17 mouse cellular contexts compared by ENCODE assay signal in the genomic region with DNA sequence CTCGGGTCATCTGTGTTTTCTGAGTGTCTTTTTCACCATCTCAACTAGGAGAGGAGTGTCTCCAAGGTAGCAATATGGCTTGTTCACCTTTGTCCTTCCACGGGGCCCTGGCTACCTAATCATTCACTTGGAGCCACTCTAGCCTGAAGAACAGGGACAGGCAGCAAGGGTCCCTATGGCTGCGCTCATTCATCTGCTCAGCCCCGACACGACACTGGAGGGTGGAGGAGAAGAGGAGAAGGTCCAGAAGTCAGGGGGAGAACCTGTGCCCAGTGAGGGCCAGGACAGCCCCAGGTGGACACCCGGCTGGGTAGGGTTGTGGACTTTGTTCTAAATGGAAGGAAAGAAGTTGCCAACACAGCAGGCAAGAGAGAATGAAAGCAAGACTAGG. TPM values are rescaled to one million over a fixed set of nuclear protein-coding genes. Genes with fewer than 3 reads are reported as not detected.
DNase-seq lines count a peak whose midpoint lies in the region; ATAC-seq and TF ChIP-seq lines count a peak whose summit lies in the region.
"Had no signal": no experiment of that assay in that cellular context is flagged by ENCODE, and none has a peak within 500 bp of the region (broad histone marks: within the 10 kb centered on the region; RNA-seq: fewer than 3 reads in every experiment).

No protein-coding gene starts in this region.

- H3K27me3 ChIP-seq in hindbrain, embryonic 10.5 days (ENCODE audit: insufficient read depth, poor library complexity, severe bottlenecking): peaks cover 49% of the 10 kb centered on the region
- no peaks in the 10 kb centered on the region for H3K27me3 ChIP-seq in hindbrain, postnatal 0 days (ENCODE audit: insufficient read depth, low read length)
- no peaks in the 10 kb centered on the region for H3K27me3 ChIP-seq in intestine, embryonic 15.5 days (replicated peaks)
- no peaks in the 10 kb centered on the region for H3K27me3 ChIP-seq in small intestine, adult 2 months (ENCODE audit: control insufficient read depth, insufficient read depth, low read length)
- H3K27me3 ChIP-seq: hindbrain, embryonic 15.5 days had no signal

- no peak for DNase-seq in hindbrain, embryonic 10.5 days (ENCODE audit: low spot score)
- no peak for DNase-seq in hindbrain, postnatal 0 days (ENCODE audit: low spot score)
- peak; percentile 81 for DNase-seq in kidney, adult 9 months
- no peak for DNase-seq in B cell, adult 2 months
- DNase-seq in adrenal gland, adult 8-10 months: no peak

- no peak overlapping the region; the same call in 1 of the 2 replicates for H3K27ac ChIP-seq in hindbrain, embryonic 10.5 days
- H3K27ac ChIP-seq in hindbrain, postnatal 0 days: no peak overlapping the region
- 0 out of 2 replicates have a peak overlapping the region, but pooled peaks have one; percentile 20 for H3K27ac ChIP-seq in intestine, embryonic 15.5 days
- peak overlapping the region; percentile 98 for H3K27ac ChIP-seq in small intestine, adult 2 months (ENCODE audit: insufficient read depth, low read depth, low read length)
- H3K27ac ChIP-seq: embryonic facial prominence, embryonic 15.5 days; hindbrain, embryonic 15.5 days; liver, embryonic 12.5 days had no signal

- no peak for TF ChIP-seq CTCF in hindbrain, postnatal 0 days (IDR thresholded peaks at IDR 0.05; ENCODE audit: low read depth)
- no peak for TF ChIP-seq CTCF in small intestine, adult 2 months (IDR thresholded peaks at IDR 0.05; ENCODE audit: extremely low read depth, insufficient read length, insufficient replicate concordance, low read depth, low read length)

- no peak for TF ChIP-seq POLR2A in small intestine, adult 2 months (IDR thresholded peaks at IDR 0.05; ENCODE audit: low read depth, low read length)

- H3K4me2 ChIP-seq in hindbrain, postnatal 0 days (ENCODE audit: low read depth, low read length): no peak overlapping the region
- peak overlapping the region; percentile 28; the same call in 1 of the 2 replicates for H3K4me2 ChIP-seq in intestine, embryonic 15.5 days (replicated peaks)
- H3K4me2 ChIP-seq: embryonic facial prominence, embryonic 15.5 days; hindbrain, embryonic 15.5 days; liver, embryonic 12.5 days had no signal

- H3K36me3 ChIP-seq in hindbrain, embryonic 10.5 days: no peaks in the 10 kb centered on the region
- no peaks in the 10 kb centered on the region for H3K36me3 ChIP-seq in hindbrain, postnatal 0 days (ENCODE audit: insufficient read depth, low read length)
- H3K36me3 ChIP-seq in intestine, embryonic 15.5 days: no peaks in the 10 kb centered on the region
- H3K36me3 ChIP-seq in small intestine, adult 2 months (ENCODE audit: control insufficient read depth, insufficient read depth, low read length): no peaks in the 10 kb centered on the region
- H3K36me3 ChIP-seq: embryonic facial prominence, embryonic 15.5 days; forebrain, embryonic 10.5 days; hindbrain, embryonic 15.5 days; liver, embryonic 12.5 days had no signal

- peaks cover 37% of the 10 kb centered on the region for H3K4me1 ChIP-seq in hindbrain, embryonic 10.5 days (replicated peaks)
- no peaks in the 10 kb centered on the region for H3K4me1 ChIP-seq in hindbrain, postnatal 0 days (ENCODE audit: insufficient read depth, low read length)
- H3K4me1 ChIP-seq in intestine, embryonic 15.5 days (replicated peaks): peaks cover 14% of the 10 kb centered on the region
- peaks cover 39% of the 10 kb centered on the region for H3K4me1 ChIP-seq in small intestine, adult 2 months (ENCODE audit: control insufficient read depth, insufficient read depth, insufficient read length, low read length)

- H3K9ac ChIP-seq in hindbrain, postnatal 0 days (replicated peaks; ENCODE audit: low read length): no peak overlapping the region
- no peak overlapping the region for H3K9ac ChIP-seq in intestine, embryonic 15.5 days
- H3K9ac ChIP-seq: embryonic facial prominence, embryonic 15.5 days; hindbrain, embryonic 15.5 days; liver, embryonic 12.5 days had no signal

- H3K4me3 ChIP-seq in hindbrain, embryonic 10.5 days: 0 out of 2 replicates have a peak overlapping the region, but pooled peaks have one; percentile 6
- no peak overlapping the region for H3K4me3 ChIP-seq in hindbrain, postnatal 0 days (ENCODE audit: low read length)
- H3K4me3 ChIP-seq in intestine, embryonic 15.5 days (replicated peaks): no peak overlapping the region
- H3K4me3 ChIP-seq in small intestine, adult 2 months (ENCODE audit: low read depth, low read length): peak overlapping the region; percentile 36; the same call in 1 of the 2 replicates
- H3K4me3 ChIP-seq: embryonic facial prominence, embryonic 15.5 days; forebrain, embryonic 10.5 days; hindbrain, embryonic 15.5 days; liver, embryonic 12.5 days; megakaryocyte, embryonic 14.5 days had no signal

- H3K9me3 ChIP-seq in hindbrain, embryonic 10.5 days: no peaks in the 10 kb centered on the region
- H3K9me3 ChIP-seq in hindbrain, postnatal 0 days (ENCODE audit: low read length): no peaks in the 10 kb centered on the region
- no peaks in the 10 kb centered on the region for H3K9me3 ChIP-seq in intestine, embryonic 15.5 days
- H3K9me3 ChIP-seq: embryonic facial prominence, embryonic 15.5 days; forebrain, embryonic 10.5 days; hindbrain, embryonic 15.5 days; liver, embryonic 12.5 days; megakaryocyte, embryonic 14.5 days had no signal

- no peak for ATAC-seq in hindbrain, postnatal 0 days
- peak; percentile 26 for ATAC-seq in intestine, embryonic 15.5 days
- ATAC-seq: liver, embryonic 12.5 days had no signal

- 78% methylated on average over 6 of the region's 6 CpGs for WGBS in hindbrain, embryonic 10.5 days
- 76% methylated on average over 6 of the region's 6 CpGs for WGBS in hindbrain, postnatal 0 days
- 63% methylated on average over 6 of the region's 6 CpGs for WGBS in intestine, embryonic 15.5 days
- WGBS in small intestine, adult 2 months: 35% methylated on average over 6 of the region's 6 CpGs

RNA-seq across cellular contexts. Expression of gene Adam15, which starts 5.7 kb away (rescaled TPM):
- 36.4 and 38.1 TPM in 2 replicates for polyA plus RNA-seq in hindbrain, embryonic 10.5 days (2016; fragmentation: Nextera tagmentation; extraction: Ambion mirVana)
- total RNA-seq in hindbrain, postnatal 0 days (2014; rRNA removed): 94.4 and 107 TPM in 2 replicates
- polyA plus RNA-seq in hindbrain, postnatal 0 days (2015; fragmentation: Nextera tagmentation; extraction: Ambion mirVana): 67.6 and 73.2 TPM in 2 replicates
- polyA plus RNA-seq in intestine, embryonic 15.5 days (2015; fragmentation: Nextera tagmentation; extraction: Ambion mirVana): 45.5 and 49.5 TPM in 2 replicates
- polyA plus RNA-seq in small intestine, adult 2 months (2012; rRNA removed): 48.9 and 70.7 TPM in 2 replicates
- 10 to 100 TPM; 58.4 to 85.4 (median 71.3) TPM for total RNA-seq in adrenal gland, adult 8-10 months (2022)

RNA-seq across cellular contexts. Expression of gene Dcst2, which starts 6.3 kb away (rescaled TPM):
- 0.34 TPM in 1 of 2 replicates, not detected in the other for polyA plus RNA-seq in hindbrain, embryonic 10.5 days (2016; fragmentation: Nextera tagmentation; extraction: Ambion mirVana)
- 0.07 and 0.31 TPM in 2 replicates for total RNA-seq in hindbrain, postnatal 0 days (2014; rRNA removed)
- 0.20 and 0.42 TPM in 2 replicates for polyA plus RNA-seq in hindbrain, postnatal 0 days (2015; fragmentation: Nextera tagmentation; extraction: Ambion mirVana)
- polyA plus RNA-seq in intestine, embryonic 15.5 days (2015; fragmentation: Nextera tagmentation; extraction: Ambion mirVana): 1.4 and 1.5 TPM in 2 replicates
- 0.93 and 1.2 TPM in 2 replicates for polyA plus RNA-seq in small intestine, adult 2 months (2012; rRNA removed)
- total RNA-seq in adrenal gland, adult 8-10 months (2022): under 1 TPM; 0.43 to 0.78 (median 0.46) TPM
- total RNA-seq: ES-E14; heart, adult 18-20 months had no signal
- polyA plus RNA-seq: neural tube, embryonic 11.5 days had no signal

RNA-seq across cellular contexts. Expression of gene Dcst1, which starts 9.5 kb away (rescaled TPM):
- 0.09 and 0.33 TPM in 2 replicates for polyA plus RNA-seq in hindbrain, embryonic 10.5 days (2016; fragmentation: Nextera tagmentation; extraction: Ambion mirVana)
- total RNA-seq in hindbrain, postnatal 0 days (2014; rRNA removed): 0.05 TPM in 1 of 2 replicates, not detected in the other
- 1.00 and 1.1 TPM in 2 replicates for polyA plus RNA-seq in hindbrain, postnatal 0 days (2015; fragmentation: Nextera tagmentation; extraction: Ambion mirVana)
- polyA plus RNA-seq in intestine, embryonic 15.5 days (2015; fragmentation: Nextera tagmentation; extraction: Ambion mirVana): 1.6 and 1.9 TPM in 2 replicates
- 2.0 and 9.1 TPM in 2 replicates for polyA plus RNA-seq in small intestine, adult 2 months (2012; rRNA removed)
- total RNA-seq in adrenal gland, adult 8-10 months (2022): 1 to 10 TPM in 2 of 4 experiments, under 1 TPM in 2; 0.20 to 2.2 (median 0.97) TPM
- total RNA-seq: gastrocnemius, adult 8-10 months; heart, adult 18-20 months; left cerebral cortex, postnatal 36 days had no signal
- polyA plus RNA-seq: forebrain, embryonic 10.5 days; liver, embryonic 12.5 days had no signal

RNA-seq across cellular contexts. Expression of gene Efna4, which starts 17.7 kb away (rescaled TPM):
- 22.4 and 23.2 TPM in 2 replicates for polyA plus RNA-seq in hindbrain, embryonic 10.5 days (2016; fragmentation: Nextera tagmentation; extraction: Ambion mirVana)
- 7.6 and 9.6 TPM in 2 replicates for total RNA-seq in hindbrain, postnatal 0 days (2014; rRNA removed)
- 3.5 and 4.2 TPM in 2 replicates for polyA plus RNA-seq in hindbrain, postnatal 0 days (2015; fragmentation: Nextera tagmentation; extraction: Ambion mirVana)
- polyA plus RNA-seq in intestine, embryonic 15.5 days (2015; fragmentation: Nextera tagmentation; extraction: Ambion mirVana): 16.9 and 18.1 TPM in 2 replicates
- 11.6 and 20.0 TPM in 2 replicates for polyA plus RNA-seq in small intestine, adult 2 months (2012; rRNA removed)
- total RNA-seq in adrenal gland, adult 8-10 months (2022): 1 to 10 TPM; 1.1 to 3.5 (median 1.9) TPM
- total RNA-seq: gastrocnemius, adult 8-10 months had no signal

RNA-seq across cellular contexts. Expression of gene Efna3, which starts 32.7 kb away (rescaled TPM):
- polyA plus RNA-seq in hindbrain, embryonic 10.5 days (2016; fragmentation: Nextera tagmentation; extraction: Ambion mirVana): 5.9 and 10.7 TPM in 2 replicates
- 107 and 171 TPM in 2 replicates for total RNA-seq in hindbrain, postnatal 0 days (2014; rRNA removed)
- polyA plus RNA-seq in hindbrain, postnatal 0 days (2015; fragmentation: Nextera tagmentation; extraction: Ambion mirVana): 57.0 and 61.4 TPM in 2 replicates
- polyA plus RNA-seq in intestine, embryonic 15.5 days (2015; fragmentation: Nextera tagmentation; extraction: Ambion mirVana): 9.0 and 9.2 TPM in 2 replicates
- polyA plus RNA-seq in small intestine, adult 2 months (2012; rRNA removed): 3.9 and 7.0 TPM in 2 replicates
- total RNA-seq in adrenal gland, adult 8-10 months (2022): 1 to 10 TPM in 1 of 4 experiments, under 1 TPM in 3; 0.15 to 1.5 (median 0.62) TPM
- total RNA-seq: gastrocnemius, adult 8-10 months; heart, adult 18-20 months had no signal

Comparison
In these comparisons a context has a peak if more than half of its experiments do, and no peak if none do; other contexts are left out.
1. H3K4me3 ChIP-seq: peak in hindbrain, embryonic 10.5 days (single experiment) and small intestine, adult 2 months (single experiment); none in hindbrain, postnatal 0 days (single experiment) and intestine, embryonic 15.5 days (single experiment).
2. H3K27ac ChIP-seq: peak in intestine, embryonic 15.5 days (single experiment) and small intestine, adult 2 months (single experiment); none in hindbrain, embryonic 10.5 days (single experiment) and hindbrain, postnatal 0 days (single experiment).